In genomic region chr16:97921961-97922778, GRCm38 (mm10) we compare ENCODE assay signal across 8 mouse cellular contexts. TPM values are rescaled to one million over a fixed set of nuclear protein-coding genes. Genes with fewer than 3 reads are reported as not detected.
DNase-seq lines count a peak whose midpoint lies in the region; ATAC-seq and TF ChIP-seq lines count a peak whose summit lies in the region.

No protein-coding gene starts in this region.

- peak overlapping the region; percentile 95 for H3ac ChIP-seq in C2C12 (ENCODE audit: control insufficient read depth, insufficient read length, low read depth)

- H3K27me3 ChIP-seq in C2C12 (ENCODE audit: control insufficient read depth, insufficient read depth, insufficient read length), result no peaks in the 10 kb centered on the region
- no peaks in the 10 kb centered on the region for H3K27me3 ChIP-seq in heart, embryonic 10.5 days (ENCODE audit: insufficient read depth, poor library complexity, severe bottlenecking)
- H3K27me3 ChIP-seq in kidney, embryonic 15.5 days, result no peaks in the 10 kb centered on the region
- no peaks in the 10 kb centered on the region for H3K27me3 ChIP-seq in limb, embryonic 15.5 days
- H3K27me3 ChIP-seq in midbrain, postnatal 0 days (ENCODE audit: insufficient read depth, low read length), result no peaks in the 10 kb centered on the region

- H3K4me2 ChIP-seq in kidney, embryonic 15.5 days, result peak overlapping the region; percentile 84
- H3K4me2 ChIP-seq in limb, embryonic 15.5 days, result peak overlapping the region; percentile 85
- peak overlapping the region; percentile 92 for H3K4me2 ChIP-seq in midbrain, postnatal 0 days (ENCODE audit: low read depth, low read length, poor library complexity, severe bottlenecking)

- H3K27ac ChIP-seq in embryonic fibroblast, embryonic 13.5 days (ENCODE audit: insufficient read depth, low read length), result no peak overlapping the region
- H3K27ac ChIP-seq in heart, embryonic 10.5 days, result peak overlapping the region; percentile 94
- H3K27ac ChIP-seq in kidney, embryonic 15.5 days, result peak overlapping the region; percentile 88
- peak overlapping the region; percentile 87 for H3K27ac ChIP-seq in limb, embryonic 15.5 days
- H3K27ac ChIP-seq in midbrain, postnatal 0 days (ENCODE audit: low read depth, low read length), result peak overlapping the region; percentile 73

- H3K36me3 ChIP-seq in C2C12 (ENCODE audit: control insufficient read depth, insufficient read depth), result no peaks in the 10 kb centered on the region
- no peaks in the 10 kb centered on the region for H3K36me3 ChIP-seq in heart, embryonic 10.5 days
- H3K36me3 ChIP-seq in kidney, embryonic 15.5 days, result no peaks in the 10 kb centered on the region
- no peaks in the 10 kb centered on the region for H3K36me3 ChIP-seq in limb, embryonic 15.5 days
- no peaks in the 10 kb centered on the region for H3K36me3 ChIP-seq in midbrain, postnatal 0 days (ENCODE audit: insufficient read depth, low read length)

- peak overlapping the region; percentile 56 for H3K4me3 ChIP-seq in C2C12 (ENCODE audit: insufficient read depth, poor library complexity, severe bottlenecking)
- H3K4me3 ChIP-seq in embryonic fibroblast, embryonic 13.5 days (ENCODE audit: insufficient read depth, low read length), result peak overlapping the region; percentile 81
- peak overlapping the region; percentile 90 for H3K4me3 ChIP-seq in heart, embryonic 10.5 days
- H3K4me3 ChIP-seq in kidney, embryonic 15.5 days (replicated peaks), result peak overlapping the region; percentile 70
- H3K4me3 ChIP-seq in limb, embryonic 15.5 days, result peak overlapping the region; percentile 89
- peak overlapping the region; percentile 71 for H3K4me3 ChIP-seq in midbrain, postnatal 0 days (ENCODE audit: low read depth, low read length)

- no peaks in the 10 kb centered on the region for H3K9me3 ChIP-seq in heart, embryonic 10.5 days
- H3K9me3 ChIP-seq in kidney, embryonic 15.5 days (replicated peaks), result no peaks in the 10 kb centered on the region
- H3K9me3 ChIP-seq in limb, embryonic 15.5 days, result no peaks in the 10 kb centered on the region
- H3K9me3 ChIP-seq in midbrain, postnatal 0 days (ENCODE audit: low read length), result no peaks in the 10 kb centered on the region

- H3K4me1 ChIP-seq in embryonic fibroblast, embryonic 13.5 days (ENCODE audit: control insufficient read depth, insufficient read depth, low read length), result no peaks in the 10 kb centered on the region
- H3K4me1 ChIP-seq in heart, embryonic 10.5 days, result peaks cover 21% of the 10 kb centered on the region
- H3K4me1 ChIP-seq in kidney, embryonic 15.5 days, result peaks cover 23% of the 10 kb centered on the region
- peaks cover 22% of the 10 kb centered on the region for H3K4me1 ChIP-seq in limb, embryonic 15.5 days
- peaks cover 8% of the 10 kb centered on the region for H3K4me1 ChIP-seq in midbrain, postnatal 0 days (ENCODE audit: insufficient read depth, low read length)

- WGBS in heart, embryonic 10.5 days, result under 1% methylated on average over 75 of the region's 75 CpGs
- under 1% methylated on average over 75 of the region's 75 CpGs for WGBS in kidney, embryonic 15.5 days
- under 1% methylated on average over 75 of the region's 75 CpGs for WGBS in limb, embryonic 15.5 days
- WGBS in midbrain, postnatal 0 days, result under 1% methylated on average over 73 of the region's 75 CpGs

- no peaks in the 10 kb centered on the region for H3K79me3 ChIP-seq in C2C12 (ENCODE audit: low read depth)

- ATAC-seq in kidney, embryonic 15.5 days (replicated peaks; ENCODE audit: low FRiP score), result peak; percentile 95
- ATAC-seq in limb, embryonic 15.5 days (ENCODE audit: insufficient number of reproducible peaks, low FRiP score, low TSS enrichment, low read depth), result peak; percentile 87
- ATAC-seq in midbrain, postnatal 0 days (ENCODE audit: low FRiP score), result peak; percentile 91

- H3K79me2 ChIP-seq in C2C12 (ENCODE audit: control insufficient read depth, insufficient read depth), result no peaks in the 10 kb centered on the region

- TF ChIP-seq CTCF in C2C12 (IDR thresholded peaks at IDR 0.05; ENCODE audit: control insufficient read depth, insufficient read depth, insufficient read length), result no peak
- no peak for TF ChIP-seq CTCF in embryonic fibroblast, embryonic 13.5 days (IDR thresholded peaks at IDR 0.05; ENCODE audit: borderline replicate concordance, insufficient read depth, low read length)
- no peak for TF ChIP-seq CTCF in midbrain, postnatal 0 days (IDR thresholded peaks at IDR 0.05)

- H3K9ac ChIP-seq in kidney, embryonic 15.5 days, result peak overlapping the region; percentile 78
- H3K9ac ChIP-seq in limb, embryonic 15.5 days, result peak overlapping the region; percentile 85
- H3K9ac ChIP-seq in midbrain, postnatal 0 days (replicated peaks; ENCODE audit: low read length, poor library complexity, severe bottlenecking), result peak overlapping the region; percentile 73

- TF ChIP-seq POLR2A in embryonic fibroblast, embryonic 13.5 days (IDR thresholded peaks at IDR 0.05; ENCODE audit: low read depth, low read length), result peak; percentile 90

- peak; percentile 95 for DNase-seq in brain, adult 2 months (ENCODE audit: low read depth, low spot score)
- DNase-seq in heart, embryonic 10.5 days (ENCODE audit: low spot score), result peak; percentile 92
- DNase-seq in midbrain, postnatal 0 days (ENCODE audit: low spot score), result peak; percentile 83
- DNase-seq in spleen, postnatal 10 days (ENCODE audit: low spot score in 2 of 2), result peak; percentile 82 to 85

TF ChIP-seq in C2C12, 6 proteins besides CTCF, POLR2A, EP300 and RAD21:
- TF ChIP-seq CEBPB (IDR thresholded peaks at IDR 0.05; ENCODE audit: low read depth) (no peak), MAX (IDR thresholded peaks at IDR 0.05) (no peak), MYOG (IDR thresholded peaks at IDR 0.05; ENCODE audit: control insufficient read depth, extremely low read depth, insufficient read length) (no peak), MYOD1 (IDR thresholded peaks at IDR 0.05; ENCODE audit: control insufficient read depth, insufficient read length, low read depth) (no peak), USF1 (IDR thresholded peaks at IDR 0.05; ENCODE audit: low read depth) (no peak), FOSL1 (IDR thresholded peaks at IDR 0.05; ENCODE audit: insufficient read depth, low read length, poor library complexity, severe bottlenecking) (no peak)
TF ChIP-seq in C2C12: peak in this region for 0.

RNA-seq across cellular contexts. Expression of gene C2cd2, which starts 40.2 kb away (rescaled TPM):
- 9.3 TPM for polyA plus RNA-seq in C2C12 (2012; fragmentation: generic; extraction: Trizol)
- polyA plus RNA-seq in embryonic fibroblast, embryonic 13.5 days (2011; ENCODE audit: insufficient read length, low read depth, missing spikeins), result 18.7 and 30.3 TPM in 2 replicates
- polyA plus RNA-seq in heart, embryonic 10.5 days (2016; fragmentation: Nextera tagmentation; extraction: Ambion mirVana), result 16.3 and 18.4 TPM in 2 replicates
- 19.5 TPM in 2 replicates for polyA plus RNA-seq in kidney, embryonic 15.5 days (2015; fragmentation: Nextera tagmentation; extraction: Ambion mirVana)
- polyA plus RNA-seq in limb, embryonic 15.5 days (2015; fragmentation: Nextera tagmentation; extraction: Ambion mirVana), result 23.8 and 25.3 TPM in 2 replicates
- 22.4 and 27.0 TPM in 2 replicates for total RNA-seq in midbrain, postnatal 0 days (2014; rRNA removed)
- 12.1 and 13.2 TPM in 2 replicates for polyA plus RNA-seq in midbrain, postnatal 0 days (2015; fragmentation: Nextera tagmentation; extraction: Ambion mirVana)

RNA-seq across cellular contexts. Expression of gene Zbtb21, which starts 40.3 kb away (rescaled TPM):
- 11.5 TPM for polyA plus RNA-seq in C2C12 (2012; fragmentation: generic; extraction: Trizol)
- 18.4 and 20.4 TPM in 2 replicates for polyA plus RNA-seq in embryonic fibroblast, embryonic 13.5 days (2011; ENCODE audit: insufficient read length, low read depth, missing spikeins)
- 10.1 and 10.2 TPM in 2 replicates for polyA plus RNA-seq in heart, embryonic 10.5 days (2016; fragmentation: Nextera tagmentation; extraction: Ambion mirVana)
- 13.1 and 14.1 TPM in 2 replicates for polyA plus RNA-seq in kidney, embryonic 15.5 days (2015; fragmentation: Nextera tagmentation; extraction: Ambion mirVana)
- 13.2 and 14.5 TPM in 2 replicates for polyA plus RNA-seq in limb, embryonic 15.5 days (2015; fragmentation: Nextera tagmentation; extraction: Ambion mirVana)
- total RNA-seq in midbrain, postnatal 0 days (2014; rRNA removed), result 30.5 and 40.9 TPM in 2 replicates
- polyA plus RNA-seq in midbrain, postnatal 0 days (2015; fragmentation: Nextera tagmentation; extraction: Ambion mirVana), result 9.4 and 9.5 TPM in 2 replicates
